ENCODE assay signal across 7 mouse cellular contexts in genomic region chr2:74655420-74655781, GRCm38 (mm10). TPM values are rescaled to one million over a fixed set of nuclear protein-coding genes. Genes with fewer than 3 reads are reported as not detected.
DNase-seq lines count a peak whose midpoint lies in the region; ATAC-seq and TF ChIP-seq lines count a peak whose summit lies in the region.

No protein-coding gene starts in this region.

- H3K4me1 ChIP-seq in spleen, adult 2 months (ENCODE audit: control insufficient read depth, insufficient read depth, insufficient read length): peaks cover 9% of the 10 kb centered on the region
- H3K4me1 ChIP-seq in forebrain, embryonic 13.5 days: peaks cover 13% of the 10 kb centered on the region
- peaks cover 9% of the 10 kb centered on the region for H3K4me1 ChIP-seq in intestine, embryonic 14.5 days (replicated peaks; ENCODE audit: control insufficient read depth, insufficient read depth, low read length)

- no peak for TF ChIP-seq CTCF in spleen, adult 2 months (IDR thresholded peaks at IDR 0.05; ENCODE audit: extremely low read depth, insufficient read depth, insufficient read length, insufficient replicate concordance)

- H3K4me2 ChIP-seq in forebrain, embryonic 13.5 days: peak overlapping the region; percentile 55
- peak overlapping the region; percentile 51 for H3K4me2 ChIP-seq in intestine, embryonic 14.5 days (ENCODE audit: low read length)

- H3K9ac ChIP-seq in forebrain, embryonic 13.5 days: 0 out of 2 replicates have a peak overlapping the region, but pooled peaks have one; percentile 30
- H3K9ac ChIP-seq in intestine, embryonic 14.5 days (ENCODE audit: low read length): no peak overlapping the region

- H3K27me3 ChIP-seq in spleen, adult 2 months (ENCODE audit: control insufficient read depth, insufficient read depth, low read length): peaks cover 47% of the 10 kb centered on the region
- H3K27me3 ChIP-seq in forebrain, embryonic 13.5 days: peaks cover 88% of the 10 kb centered on the region
- peaks cover 96% of the 10 kb centered on the region for H3K27me3 ChIP-seq in intestine, embryonic 14.5 days (replicated peaks; ENCODE audit: control insufficient read depth, insufficient read depth, low read length)

- H3K9me3 ChIP-seq in forebrain, embryonic 13.5 days (replicated peaks): no peaks in the 10 kb centered on the region
- H3K9me3 ChIP-seq in intestine, embryonic 14.5 days (ENCODE audit: control insufficient read depth, low read length): no peaks in the 10 kb centered on the region

- no peak for DNase-seq in spleen, adult 2 months (ENCODE audit: low read depth in 1 of 2, low spot score in 2 of 2)
- DNase-seq in spleen, adult 18-20 months: no peak
- DNase-seq in intestine, embryonic 14.5 days (ENCODE audit: low spot score): peak; percentile 61
- DNase-seq in lung, postnatal 10 days: peak; percentile 34
- peak; percentile 83 for DNase-seq in testis, postnatal 10 days (ENCODE audit: low spot score)
- DNase-seq in right cerebral cortex, adult 2 months (ENCODE audit: low spot score in 2 of 2): no peak

- H3K36me3 ChIP-seq in spleen, adult 2 months (ENCODE audit: control insufficient read depth, insufficient read depth, low read length): no peaks in the 10 kb centered on the region
- H3K36me3 ChIP-seq in forebrain, embryonic 13.5 days (ENCODE audit: poor library complexity, severe bottlenecking): no peaks in the 10 kb centered on the region
- H3K36me3 ChIP-seq in intestine, embryonic 14.5 days (ENCODE audit: control insufficient read depth, insufficient read depth, low read length): no peaks in the 10 kb centered on the region

- WGBS in spleen, adult 2 months: 2% methylated on average over 18 of the region's 47 CpGs
- WGBS in forebrain, embryonic 13.5 days: under 1% methylated on average over 25 of the region's 47 CpGs
- WGBS in intestine, embryonic 14.5 days: 2% methylated on average over 25 of the region's 47 CpGs

- H3K27ac ChIP-seq in spleen, adult 2 months (ENCODE audit: insufficient read depth, low read length): no peak overlapping the region
- no peak overlapping the region for H3K27ac ChIP-seq in forebrain, embryonic 13.5 days
- no peak overlapping the region for H3K27ac ChIP-seq in intestine, embryonic 14.5 days (ENCODE audit: low read depth)

- ATAC-seq in forebrain, embryonic 13.5 days: peak; percentile 50; the same call in 1 of the 2 replicates
- no peak for ATAC-seq in intestine, embryonic 14.5 days (replicated peaks; ENCODE audit: low FRiP score, low TSS enrichment, low read depth)

- H3K4me3 ChIP-seq in spleen, adult 2 months (ENCODE audit: extremely low read depth, insufficient read depth, insufficient read length): peak overlapping the region; percentile 7; the same call in 1 of the 2 replicates
- peak overlapping the region; percentile 35 for H3K4me3 ChIP-seq in forebrain, embryonic 13.5 days
- H3K4me3 ChIP-seq in intestine, embryonic 14.5 days (ENCODE audit: low read depth, low read length): peak overlapping the region; percentile 25

- TF ChIP-seq POLR2A in spleen, adult 2 months (IDR thresholded peaks at IDR 0.05; ENCODE audit: low read depth, low read length): no peak

RNA-seq across cellular contexts. Expression of gene Evx2, which starts 4.0 kb away (rescaled TPM):
- polyA plus RNA-seq in spleen, adult 2 months (2012; rRNA removed): not detected in 2 replicates
- polyA plus RNA-seq in forebrain, embryonic 13.5 days (2015; fragmentation: Nextera tagmentation; extraction: Ambion mirVana): not detected in 2 replicates
- not detected in 2 replicates for polyA plus RNA-seq in intestine, embryonic 14.5 days (2014; fragmentation: Nextera tagmentation; extraction: Ambion mirVana)

RNA-seq across cellular contexts. Expression of gene Hoxd13, which starts 12.7 kb away (rescaled TPM):
- not detected in 2 replicates for polyA plus RNA-seq in spleen, adult 2 months (2012; rRNA removed)
- not detected in 2 replicates for polyA plus RNA-seq in forebrain, embryonic 13.5 days (2015; fragmentation: Nextera tagmentation; extraction: Ambion mirVana)
- not detected in 2 replicates for polyA plus RNA-seq in intestine, embryonic 14.5 days (2014; fragmentation: Nextera tagmentation; extraction: Ambion mirVana)

RNA-seq across cellular contexts. Expression of gene Hoxd12, which starts 19.4 kb away (rescaled TPM):
- not detected in 2 replicates for polyA plus RNA-seq in spleen, adult 2 months (2012; rRNA removed)
- not detected in 2 replicates for polyA plus RNA-seq in forebrain, embryonic 13.5 days (2015; fragmentation: Nextera tagmentation; extraction: Ambion mirVana)
- polyA plus RNA-seq in intestine, embryonic 14.5 days (2014; fragmentation: Nextera tagmentation; extraction: Ambion mirVana): 0.24 and 0.34 TPM in 2 replicates

RNA-seq across cellular contexts. Expression of gene Hoxd11, which starts 24.0 kb away (rescaled TPM):
- polyA plus RNA-seq in spleen, adult 2 months (2012; rRNA removed): not detected in 2 replicates
- not detected in 2 replicates for polyA plus RNA-seq in forebrain, embryonic 13.5 days (2015; fragmentation: Nextera tagmentation; extraction: Ambion mirVana)
- polyA plus RNA-seq in intestine, embryonic 14.5 days (2014; fragmentation: Nextera tagmentation; extraction: Ambion mirVana): 3.6 and 4.2 TPM in 2 replicates

RNA-seq across cellular contexts. Expression of gene Hoxd10, which starts 36.3 kb away (rescaled TPM):
- not detected in 2 replicates for polyA plus RNA-seq in spleen, adult 2 months (2012; rRNA removed)
- polyA plus RNA-seq in forebrain, embryonic 13.5 days (2015; fragmentation: Nextera tagmentation; extraction: Ambion mirVana): not detected in 2 replicates
- 7.8 and 13.7 TPM in 2 replicates for polyA plus RNA-seq in intestine, embryonic 14.5 days (2014; fragmentation: Nextera tagmentation; extraction: Ambion mirVana)

Comparison
In these comparisons a context has a peak if more than half of its experiments do, and no peak if none do; other contexts are left out.
1. DNase-seq: peak in intestine, embryonic 14.5 days (single experiment), lung, postnatal 10 days (single experiment) and testis, postnatal 10 days (single experiment); none in spleen, adult 2 months (0 of 2), spleen, adult 18-20 months (0 of 2) and right cerebral cortex, adult 2 months (0 of 2).
2. Peak in every context shown above with its lines, with median percentiles within 50 percentile points of each other: H3K4me3 ChIP-seq.